Mouse (Mus musculus) layer of hippocampus, postnatal 25 days (tissue): ENCODE measurements around the gene Grm1. TPM values are rescaled to one million over a fixed set of nuclear protein-coding genes. Genes with fewer than 3 reads are reported as not detected.
"Not testable (repeated sequence)": the region's sequence is repeated elsewhere in the genome, so short reads cannot be mapped to it uniquely, and the experiment has no call there.

Experiments
- DNase-seq, 2 experiments: peaks; one replicate each; pipeline ENCODE4 v3.0.0; 2022; ENCODE audit warnings: mixed read lengths in 2 of 2, low spot score in 1 of 2; ENCODE audit errors: extremely low spot score in 1 of 2
- total RNA-seq, 2 experiments: library from RNA; stranded (reverse); gene quantifications; 2 replicates each; pipeline ENCODE4 v1.2.3; 2021

Gene Grm1
- total RNA-seq, result 10 to 100 TPM; 59.8 to 61.8 TPM

DNA sequence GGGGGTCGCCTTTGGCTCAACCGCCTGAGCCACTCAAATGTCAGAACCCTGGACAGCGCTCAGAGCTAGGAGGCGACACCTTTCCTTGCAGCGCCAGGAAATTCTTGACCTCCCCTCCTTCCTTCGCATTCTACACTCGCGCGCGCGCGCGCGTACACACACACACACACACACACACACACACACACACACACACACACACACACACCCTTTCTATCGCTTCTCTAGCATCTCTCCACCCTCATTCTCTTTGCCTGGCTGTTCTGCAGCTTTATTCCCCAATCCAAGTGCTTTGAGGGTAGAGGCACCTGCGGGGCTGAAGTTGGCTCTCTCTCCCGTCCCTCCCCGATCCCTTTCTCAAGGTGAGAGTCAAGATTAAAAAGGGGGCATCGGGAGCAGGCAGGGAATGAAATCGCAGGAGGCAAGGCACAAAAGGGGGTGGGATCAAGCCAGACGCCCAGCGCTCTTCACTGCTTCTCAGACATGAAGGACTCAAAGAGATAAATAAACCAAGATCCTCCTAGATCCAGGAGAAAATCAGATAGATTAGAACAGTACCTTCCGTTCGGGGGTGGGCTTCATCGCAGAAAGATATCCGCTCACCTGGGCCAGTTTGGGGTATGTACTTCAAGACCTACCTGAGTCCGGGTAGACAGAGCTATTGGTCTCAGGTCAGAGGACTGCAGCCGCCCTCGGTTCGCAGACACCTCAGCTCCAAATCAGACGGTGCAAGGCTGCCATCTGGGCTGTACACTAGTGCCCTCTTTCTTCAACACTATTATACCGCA lies at the start of gene Grm1:
Gene Grm1, minus strand, starts transcription at position 746 of the 788 bp plus-strand sequence.
- DNase-seq, result peak; percentile 42 to 44

DNA sequence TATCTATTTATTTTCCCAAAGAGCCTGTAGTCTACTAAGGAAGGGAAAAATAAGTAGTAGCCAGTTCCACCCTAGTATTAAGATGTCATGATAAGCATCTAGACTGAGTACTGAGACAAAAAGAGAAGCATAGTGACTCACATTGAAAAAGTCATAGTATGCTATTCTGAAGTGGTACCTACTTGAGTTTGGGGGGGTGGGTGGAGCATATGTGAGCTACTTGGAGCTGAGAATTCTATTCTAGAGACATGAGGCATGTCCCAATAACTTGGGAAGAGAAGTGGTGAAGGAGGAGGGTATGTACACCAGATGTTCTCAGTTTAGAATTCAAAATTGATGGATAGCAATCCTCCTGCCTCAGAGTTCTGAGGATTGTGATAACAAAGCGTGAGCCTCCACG lies 39.6 kb upstream of the Grm1 start:
- no peak for DNase-seq

DNA sequence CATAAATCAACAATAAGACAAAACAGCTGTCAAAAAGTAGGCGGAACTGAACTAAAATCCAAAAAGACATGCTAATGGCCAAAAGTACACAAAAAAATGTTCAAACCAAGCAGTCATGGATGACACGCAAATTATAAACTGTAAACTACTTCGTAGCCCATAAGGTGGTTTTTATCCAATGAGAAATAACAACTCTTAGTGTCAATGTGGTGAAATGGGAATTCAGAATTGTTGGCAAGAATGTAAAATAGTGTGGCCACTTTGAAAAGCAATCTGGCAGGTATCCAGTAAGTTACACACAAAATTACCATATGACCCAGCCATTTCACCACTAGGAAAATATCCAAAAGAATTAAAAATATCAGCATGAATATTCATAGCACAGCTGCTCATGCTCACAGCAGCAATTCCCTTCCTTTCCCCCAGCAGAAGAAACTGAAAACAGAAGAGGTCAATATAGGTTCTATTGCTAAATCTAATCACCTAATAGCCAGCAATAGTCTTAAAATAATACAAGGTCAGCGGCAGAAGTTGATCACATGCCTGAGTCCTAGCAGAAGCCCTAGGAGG lies 16.4 kb upstream of the Grm1 start:
- DNase-seq, result no peak

DNA sequence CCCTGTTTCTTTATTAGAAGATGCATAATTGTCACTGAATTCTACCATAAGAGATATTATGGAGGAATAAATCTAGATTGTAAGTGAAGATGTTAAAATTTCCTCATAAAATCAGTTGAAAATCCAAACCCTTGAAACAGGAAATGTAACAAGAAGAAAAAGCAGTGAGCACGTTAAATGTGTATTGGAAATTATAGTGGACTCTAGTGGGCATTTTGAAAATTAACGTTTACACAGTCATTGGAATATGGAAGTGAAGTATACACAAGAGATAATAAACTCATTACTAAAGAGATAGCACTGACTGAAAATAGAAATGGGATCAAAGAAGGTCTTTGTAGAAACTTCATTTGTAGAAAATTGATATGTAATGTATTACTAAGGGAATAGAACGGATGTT lies 4.2 kb upstream of the Grm1 start:
- DNase-seq, result no peak

DNA sequence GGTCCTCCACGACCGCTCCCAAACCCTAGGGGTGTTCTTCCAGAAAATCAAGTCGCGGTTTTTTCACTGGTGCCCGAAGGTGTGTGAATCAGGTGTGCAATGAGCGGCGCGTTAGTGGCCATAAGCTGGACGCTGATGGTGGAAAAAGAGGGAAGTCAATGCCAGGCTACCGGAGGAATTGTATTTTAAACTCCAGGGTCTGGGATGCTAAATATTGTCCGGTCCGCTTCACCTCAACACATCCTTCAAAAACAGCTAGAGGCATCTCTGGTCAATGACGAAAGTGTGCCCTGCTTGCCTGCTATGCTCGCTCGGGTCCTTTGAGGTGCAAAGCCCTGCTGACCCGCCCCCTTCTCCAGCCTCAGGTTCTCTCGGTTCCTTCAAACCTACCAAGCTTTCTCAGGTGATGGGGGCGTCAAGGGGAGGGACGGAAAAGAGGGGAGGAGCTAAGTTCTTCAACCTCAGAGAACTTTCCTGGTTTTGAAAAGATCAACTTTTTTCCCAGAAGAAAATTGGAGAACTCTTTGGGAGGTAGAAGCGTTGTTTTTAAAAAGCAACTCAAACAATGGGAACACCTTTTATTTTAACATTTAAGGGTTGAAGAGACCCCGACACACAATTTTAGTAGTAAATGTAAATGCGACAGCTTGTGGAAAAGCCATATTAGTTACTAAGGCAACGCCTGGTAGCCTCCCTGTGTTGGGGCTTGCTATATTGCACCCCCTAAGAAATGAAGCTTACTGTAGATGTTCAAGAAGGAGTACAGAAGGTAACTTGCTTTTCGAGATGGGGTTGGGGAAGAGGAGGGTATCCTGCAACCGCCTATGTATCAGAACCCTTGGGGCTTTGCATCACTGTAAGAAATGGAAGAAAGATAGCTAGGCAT lies 1.2 kb downstream of the Grm1 start:
- DNase-seq, result no peak

DNA sequence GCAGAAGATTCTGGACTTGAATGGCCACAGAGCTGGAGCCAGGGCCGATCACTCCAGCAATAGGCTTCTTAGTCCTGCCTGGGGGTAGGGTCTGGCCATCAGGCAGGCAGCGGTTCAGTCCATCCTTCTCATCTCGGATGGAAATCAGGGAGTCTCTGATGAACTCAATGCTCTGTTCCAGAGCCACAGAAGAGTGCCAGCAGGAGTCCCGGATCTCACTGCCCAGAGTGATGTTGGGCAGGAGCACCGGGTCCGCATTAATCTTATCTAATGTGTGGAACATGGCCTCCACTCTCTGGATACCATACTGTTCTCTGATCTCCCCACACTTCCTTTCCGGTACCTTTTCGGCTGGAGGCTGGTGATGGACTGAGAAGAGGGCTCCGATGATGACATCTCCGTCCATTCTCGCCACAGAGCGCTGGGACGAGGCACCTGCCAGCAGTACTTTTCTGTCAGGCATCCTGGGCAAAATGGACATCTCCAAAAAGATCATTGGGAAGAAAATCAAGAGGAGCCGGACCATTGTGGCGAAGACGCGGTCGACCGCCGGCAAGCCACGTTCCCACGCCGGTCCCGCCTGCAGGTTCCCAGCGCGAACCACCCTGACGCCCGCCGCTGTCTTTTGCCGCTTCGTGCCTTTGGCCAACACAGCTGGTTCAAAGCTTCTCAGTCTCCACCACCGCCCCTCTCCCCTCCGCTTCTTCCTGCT lies 2.0 kb downstream of the Grm1 start:
- DNase-seq, result peak in 1 of 2 experiments; percentile 21

DNA sequence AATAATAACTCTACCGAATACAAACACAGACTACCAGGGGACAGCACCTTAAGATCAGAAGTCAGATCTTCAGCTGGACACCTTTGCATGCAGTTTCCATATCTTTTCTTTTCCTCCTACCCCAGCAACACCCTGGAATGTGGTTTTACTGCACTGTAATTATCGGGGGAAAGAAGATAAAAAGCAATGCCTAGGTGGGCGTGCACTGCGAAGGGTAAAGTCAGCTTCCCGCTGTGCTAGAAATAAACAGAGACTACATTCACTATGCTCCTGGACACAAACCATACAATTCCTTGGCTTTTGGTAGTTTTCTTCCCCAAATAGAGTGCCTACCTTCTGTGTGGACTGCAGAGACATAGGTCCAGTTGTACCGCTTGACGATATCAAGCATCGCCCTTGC lies 2.6 kb downstream of the Grm1 start:
- DNase-seq, result no peak

DNA sequence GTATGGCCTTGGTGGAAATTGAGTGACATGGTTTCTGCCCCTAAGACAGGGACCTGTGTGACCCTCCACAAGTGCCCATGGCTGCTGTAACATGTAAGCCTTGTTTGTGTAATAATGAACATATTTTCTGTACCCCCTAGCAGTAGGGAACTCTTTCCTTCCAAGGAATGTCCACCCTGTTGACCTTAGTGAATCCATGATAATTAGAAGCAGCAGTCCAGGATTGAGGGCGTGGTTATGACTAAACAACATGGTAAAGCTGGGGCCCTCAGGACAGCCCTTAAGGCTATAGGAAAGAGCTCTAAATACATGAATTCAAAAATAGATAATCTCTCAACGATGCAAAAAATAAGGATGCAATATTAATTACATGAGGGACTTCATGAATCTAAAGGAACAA lies 17.0 kb downstream of the Grm1 start:
- DNase-seq, result no peak

DNA sequence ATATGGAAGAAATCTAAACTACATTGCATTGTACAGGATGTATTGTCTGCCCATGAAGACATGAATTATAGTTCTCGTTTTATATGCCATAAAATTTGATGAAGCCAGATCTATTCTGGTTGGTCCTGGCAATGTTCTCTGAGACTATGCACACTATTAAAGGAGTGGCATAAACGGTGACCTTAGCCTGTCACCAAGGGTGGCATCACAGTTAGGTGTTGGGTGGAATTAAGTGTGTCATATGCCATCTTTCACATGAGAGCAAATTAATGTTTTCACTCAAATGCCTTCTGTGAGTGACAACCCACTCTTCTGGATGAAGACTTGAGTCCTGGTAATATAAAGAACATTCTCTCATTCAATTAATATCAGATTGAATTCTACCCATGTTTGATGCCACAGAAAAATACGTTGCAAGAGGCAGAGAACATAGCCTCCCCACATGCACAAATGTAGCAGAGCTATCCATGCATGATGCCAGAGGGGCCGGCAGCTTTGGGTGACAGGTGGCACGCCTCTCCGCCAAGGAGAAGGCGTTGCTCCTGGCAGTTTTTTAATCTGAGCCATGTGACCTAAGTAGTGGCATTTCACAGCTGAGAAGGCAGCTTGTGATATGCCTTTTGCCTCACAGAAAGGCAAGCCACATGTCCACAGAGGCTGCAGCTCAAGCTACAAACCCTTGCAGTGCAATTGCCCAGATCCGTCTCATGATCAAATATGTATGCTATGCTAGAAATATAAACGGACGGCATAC lies 20.7 kb downstream of the Grm1 start:
- peak; percentile 61 to 68 for DNase-seq

DNA sequence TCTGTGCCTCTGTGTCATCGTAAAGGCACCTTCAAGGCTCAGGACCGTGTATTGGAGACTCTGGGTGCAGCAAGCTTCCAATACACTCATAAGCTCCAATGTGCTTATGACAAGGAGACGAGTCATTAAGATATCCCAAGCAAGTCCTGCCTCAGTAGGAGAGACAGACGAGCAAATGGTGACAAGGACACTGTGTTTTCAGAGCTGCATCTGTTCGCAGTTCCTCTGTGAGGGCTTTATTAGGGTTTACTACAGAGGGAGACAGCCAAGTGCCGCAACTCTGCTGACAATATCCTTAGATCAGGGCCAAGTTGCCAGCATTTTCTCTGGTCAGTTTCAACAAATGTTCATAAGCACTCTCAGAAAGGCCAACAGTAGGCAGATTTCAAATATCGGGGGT lies 32.8 kb downstream of the Grm1 start:
- DNase-seq, result peak in 1 of 2 experiments; percentile 29

DNA sequence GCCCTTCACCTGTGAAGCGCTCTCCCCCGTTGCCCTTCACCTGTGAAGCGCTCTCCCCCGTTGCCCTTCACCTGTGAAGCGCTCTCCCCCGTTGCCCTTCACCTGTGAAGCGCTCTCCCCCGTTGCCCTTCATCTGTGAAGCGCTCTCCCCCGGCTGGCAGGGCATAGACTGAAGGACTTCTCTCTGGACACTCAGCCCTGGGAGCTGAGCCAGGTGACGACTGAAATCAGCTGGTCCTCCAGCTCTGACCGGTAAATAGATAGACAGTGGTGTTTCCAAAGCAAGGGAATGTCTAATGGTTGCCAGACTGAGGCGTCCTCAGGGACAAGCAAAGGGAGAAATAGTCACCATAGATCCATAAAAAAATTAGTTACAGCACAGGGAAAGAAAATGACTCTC lies 36.7 kb downstream of the Grm1 start:
- DNase-seq, result not testable (repeated sequence)

DNA sequence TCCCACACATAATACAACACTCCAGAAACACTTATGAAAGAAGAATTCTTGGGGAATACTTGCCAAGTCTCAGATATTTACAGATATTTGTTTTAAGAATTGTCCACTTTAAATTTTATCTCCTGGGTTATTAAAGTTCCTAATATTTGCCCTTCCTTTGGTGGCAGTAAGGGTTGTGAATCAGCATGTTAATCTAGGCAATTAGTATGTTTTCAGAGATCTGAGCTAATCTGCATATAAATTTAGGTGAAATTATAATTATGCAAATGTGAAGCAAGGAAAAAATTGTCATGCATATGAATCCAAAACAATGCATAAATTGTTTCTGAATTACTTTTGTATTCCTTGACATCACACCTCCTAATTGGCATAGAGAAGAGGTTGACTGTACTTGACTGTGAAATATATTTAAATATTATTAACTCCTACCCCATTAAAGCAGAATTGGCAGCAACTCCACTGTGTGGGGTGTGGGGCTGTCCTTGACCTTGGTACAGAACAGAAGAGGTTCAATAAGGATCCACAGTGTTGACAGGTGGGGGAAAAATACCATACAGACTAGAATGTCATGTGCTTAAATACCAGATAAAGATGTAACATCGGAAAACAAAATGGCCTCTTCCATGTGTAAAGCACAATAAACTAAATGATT lies 37.6 kb downstream of the Grm1 start:
- DNase-seq, result no peak

DNA sequence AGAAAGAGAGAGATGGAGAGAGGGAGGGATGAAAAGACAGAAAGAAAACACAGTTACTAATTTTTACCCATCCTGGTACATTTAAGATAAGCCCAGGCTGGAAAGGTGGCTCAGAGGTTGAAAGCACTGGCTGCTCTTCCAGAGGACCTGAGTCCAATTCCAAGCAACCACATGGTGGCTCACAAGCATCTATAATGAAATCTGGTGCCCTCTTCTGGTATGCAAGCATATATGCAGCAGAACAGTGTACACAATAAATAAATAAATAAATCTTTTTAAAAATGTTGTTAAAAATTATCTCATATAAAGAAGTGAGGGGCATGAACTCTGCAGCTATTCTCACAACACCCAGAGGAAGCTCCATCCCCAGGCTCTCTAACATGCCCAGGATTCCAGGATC lies 42.8 kb downstream of the Grm1 start:
- DNase-seq, result no peak

DNA sequence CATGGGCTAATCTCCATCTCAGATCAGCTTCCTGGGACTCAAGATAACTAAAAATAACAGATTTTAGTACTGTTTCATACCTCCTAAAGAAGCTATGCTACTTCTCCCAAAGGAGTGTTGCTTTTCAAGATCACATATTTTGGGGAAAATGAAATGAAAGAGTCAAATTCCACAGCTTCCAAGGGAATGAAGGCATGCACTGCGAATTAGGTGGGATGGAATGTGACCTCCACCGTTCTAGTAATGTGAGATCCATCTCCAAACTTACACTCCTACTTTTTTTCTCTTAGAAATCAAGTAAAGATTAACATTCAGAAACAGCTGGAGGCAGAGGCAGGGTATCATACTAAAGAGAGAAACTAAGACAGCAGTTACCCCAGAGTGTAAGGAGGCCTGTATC lies 49.9 kb downstream of the Grm1 start:
- no peak for DNase-seq

DNA sequence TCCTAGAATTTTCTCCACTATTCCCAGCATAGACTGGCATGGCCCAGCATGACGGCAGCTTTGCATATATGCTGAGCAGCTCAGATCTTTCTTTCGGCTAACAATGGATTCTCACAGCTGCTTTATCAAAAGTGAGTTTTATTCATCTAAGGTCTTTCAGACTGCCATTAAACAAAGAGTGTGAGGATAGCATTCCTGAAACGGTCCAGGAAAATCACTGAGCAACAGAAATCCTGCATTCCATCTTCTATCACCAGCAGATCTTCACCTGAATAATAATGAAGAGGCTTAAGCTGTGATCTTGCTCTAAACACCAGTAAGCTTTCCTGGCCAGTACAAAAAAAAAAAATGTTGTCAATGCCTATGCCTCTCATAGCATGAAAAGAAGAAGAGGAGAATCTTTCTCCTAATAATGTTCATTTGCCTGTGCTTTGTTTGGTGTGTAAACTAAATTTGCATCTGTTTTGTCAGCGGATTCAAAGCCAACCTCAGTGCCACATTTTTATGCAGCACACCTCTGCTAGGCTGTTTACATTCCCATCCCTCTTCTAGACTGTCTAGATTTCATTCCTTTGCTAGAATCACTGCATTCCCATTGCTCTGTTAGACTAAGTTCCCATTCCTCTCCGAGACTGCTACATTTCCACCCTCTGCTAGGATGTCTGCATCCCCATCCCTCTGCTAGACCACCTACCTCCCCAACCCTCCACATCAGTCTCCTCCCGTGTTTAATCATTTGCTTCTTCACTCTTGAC lies 56.2 kb downstream of the Grm1 start:
- no peak for DNase-seq

DNA sequence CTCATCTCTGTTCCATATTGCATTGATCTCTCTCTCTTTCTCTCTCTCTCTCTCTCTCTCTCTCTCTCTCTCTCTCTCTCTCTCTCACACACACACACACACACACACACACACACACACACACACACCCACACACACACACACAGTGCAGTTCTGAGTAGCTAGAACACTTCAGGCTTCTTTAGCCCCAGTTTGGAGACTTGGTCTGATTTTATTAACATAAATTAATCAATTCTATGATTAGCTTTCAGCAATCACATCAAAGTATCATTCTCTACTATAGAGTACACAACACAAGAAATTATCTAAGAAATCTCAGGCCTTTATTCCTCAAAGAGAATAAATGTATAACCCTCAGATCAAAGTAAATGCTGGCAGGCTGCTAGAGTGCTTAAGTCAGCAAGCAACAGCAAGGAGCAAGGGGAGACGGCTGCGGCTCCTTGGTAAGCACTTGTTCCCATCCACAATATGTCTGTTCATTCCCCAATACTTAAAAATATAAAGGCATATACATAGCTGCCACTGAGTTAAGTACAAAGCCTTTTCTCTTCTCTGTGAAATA lies 63.1 kb downstream of the Grm1 start:
- DNase-seq, result no peak

DNA sequence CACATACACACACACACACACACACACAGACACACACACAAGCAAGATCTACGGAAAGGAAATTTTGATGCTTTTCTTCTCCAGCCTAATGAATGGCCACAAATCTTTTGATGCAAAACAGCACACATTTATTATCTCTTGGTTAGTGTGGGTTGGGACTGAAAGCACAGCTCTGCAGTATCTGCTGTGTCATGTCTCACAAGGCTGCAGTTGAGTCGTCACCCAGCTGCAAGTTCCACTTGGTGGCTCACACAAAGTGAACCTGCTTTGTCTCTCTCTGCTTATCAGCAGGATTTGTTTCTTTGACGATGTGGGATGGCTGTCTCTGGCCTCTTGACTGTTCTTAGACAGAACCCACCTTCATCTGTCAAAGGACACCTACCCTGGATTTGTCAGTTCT lies 68.5 kb downstream of the Grm1 start:
- no peak for DNase-seq

DNA sequence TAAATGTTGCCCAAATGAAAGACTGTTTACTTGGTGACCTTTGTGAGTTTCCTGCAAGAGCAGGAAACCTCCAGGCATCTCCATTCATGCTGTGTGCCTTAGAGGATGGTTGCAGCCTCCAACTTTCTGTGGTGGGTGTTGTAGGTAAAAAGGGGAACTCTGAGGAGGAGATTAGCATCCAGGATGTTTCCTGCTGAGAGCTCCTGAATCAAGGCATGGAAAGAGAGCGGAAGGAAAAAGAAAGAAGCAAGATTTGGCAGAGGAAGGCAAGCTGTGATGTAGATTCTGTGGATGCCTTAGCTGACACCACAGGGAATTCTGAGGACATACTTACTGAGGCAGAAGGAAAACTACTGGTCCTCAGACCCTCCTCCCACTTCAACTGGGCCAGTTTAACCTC lies 85.4 kb downstream of the Grm1 start:
- no peak for DNase-seq
